Mouse (Mus musculus): ENCODE data around the gene Pramel7.
"Not testable (repeated sequence)": the region's sequence is repeated elsewhere in the genome, so short reads cannot be mapped to it uniquely, and the experiment has no call there.

Gene Pramel7

GRCm38 (mm10) chr2:87496993-87497392 is at the start of gene Pramel7:
Pramel7 (minus strand) TSS chr2:87497093.
- not testable (repeated sequence) for DNase-seq (ENCODE audit: inconsistent age in 2 of 2, low spot score in 1 of 2)

DNA sequence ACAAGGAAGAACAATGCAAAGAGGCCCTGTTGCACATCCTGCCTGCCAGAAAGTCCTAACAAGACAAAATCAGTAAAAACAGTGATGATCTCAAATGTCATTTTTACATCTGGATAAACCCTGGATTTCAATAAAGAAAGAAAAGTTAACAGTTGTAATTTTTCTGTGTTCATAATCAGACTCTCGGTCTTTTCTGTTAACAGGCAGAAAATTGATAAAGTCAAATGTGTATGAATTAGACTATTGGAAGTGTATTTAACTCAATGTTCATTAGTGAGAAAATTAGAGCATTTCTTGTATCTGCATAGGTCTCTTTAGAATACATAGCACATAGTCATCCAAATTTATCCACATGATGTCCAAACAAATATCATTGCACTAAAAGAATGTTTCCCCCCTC is 48.5 kb upstream of the Pramel7 start, which contains the start of gene Olfr1128:
TSS of gene Olfr1128 (minus strand) at position 101 of the 400 bp plus-strand sequence.
- no peak for DNase-seq (ENCODE audit: inconsistent age in 2 of 2, low spot score in 1 of 2)

DNA sequence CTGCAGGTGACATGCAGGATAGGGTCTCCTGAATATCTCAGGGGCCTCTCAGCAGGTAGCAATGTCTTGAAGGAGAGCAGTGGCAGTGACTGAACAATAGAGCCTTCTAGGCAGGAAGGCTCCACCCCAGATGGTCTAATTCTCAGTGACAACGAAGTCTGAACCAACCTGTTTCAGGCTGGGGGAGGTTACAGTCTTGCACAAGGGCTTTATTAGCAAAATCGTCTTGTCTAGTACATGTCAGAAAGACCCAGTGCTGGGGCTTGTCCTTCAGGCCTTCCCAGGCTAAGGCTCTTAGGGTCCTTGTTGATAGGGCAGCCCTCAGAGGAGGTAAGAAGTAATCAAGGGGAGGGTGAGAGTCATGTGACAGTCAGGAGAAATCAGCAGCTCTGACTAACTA is 37.9 kb upstream of the Pramel7 start:
- no peak for DNase-seq (ENCODE audit: inconsistent age in 2 of 2, low spot score in 1 of 2)

GRCm38 (mm10) chr2:87531496-87531895 is 34.6 kb upstream of the Pramel7 start, which contains the start of gene Olfr153:
Olfr153 (plus strand) TSS chr2:87531796.
- no peak for DNase-seq (ENCODE audit: inconsistent age in 2 of 2, low spot score in 1 of 2)

DNA sequence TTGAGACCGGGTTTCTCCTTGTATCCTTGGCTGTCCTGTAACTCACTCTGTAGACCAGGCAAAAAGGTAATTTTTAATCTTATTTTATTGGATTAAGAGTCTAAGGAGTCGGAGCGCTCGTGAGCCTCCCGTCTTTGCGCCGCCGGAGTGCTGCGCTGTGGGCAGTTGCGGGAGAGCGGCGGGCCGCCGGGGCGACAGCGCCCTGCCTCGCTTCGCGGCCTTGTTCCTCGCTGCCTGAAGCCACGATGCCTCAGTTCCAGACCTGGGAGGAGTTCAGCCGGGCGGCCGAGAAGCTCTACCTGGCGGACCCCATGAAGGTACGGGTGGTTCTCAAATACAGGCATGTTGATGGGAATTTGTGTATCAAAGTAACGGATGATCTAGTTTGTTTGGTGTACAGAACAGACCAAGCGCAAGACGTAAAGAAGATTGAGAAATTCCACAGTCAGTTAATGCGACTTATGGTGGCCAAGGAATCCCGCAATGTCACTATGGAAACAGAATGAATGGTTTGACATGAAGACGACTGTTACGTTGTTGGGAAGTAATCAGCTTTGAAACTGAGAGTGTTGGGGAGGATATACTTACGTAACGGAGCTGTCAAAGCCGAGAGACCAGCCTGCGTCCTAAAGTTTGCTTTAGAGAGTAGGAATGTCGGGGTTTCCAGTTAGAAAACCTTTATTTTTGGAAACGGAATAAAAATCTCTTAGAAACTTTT is 29.2 kb upstream of the Pramel7 start:
- not testable (repeated sequence) for DNase-seq (ENCODE audit: inconsistent age in 2 of 2, low spot score in 1 of 2)

- no peak for DNase-seq (ENCODE audit: inconsistent age in 2 of 2, low spot score in 1 of 2)
Measured at GRCm38 (mm10) chr2:87520651-87521050, 23.8 kb upstream of the Pramel7 start.

GRCm38 (mm10) chr2:87516581-87516980 is 19.7 kb upstream of the Pramel7 start:
- no peak for DNase-seq (ENCODE audit: inconsistent age in 2 of 2, low spot score in 1 of 2)

DNA sequence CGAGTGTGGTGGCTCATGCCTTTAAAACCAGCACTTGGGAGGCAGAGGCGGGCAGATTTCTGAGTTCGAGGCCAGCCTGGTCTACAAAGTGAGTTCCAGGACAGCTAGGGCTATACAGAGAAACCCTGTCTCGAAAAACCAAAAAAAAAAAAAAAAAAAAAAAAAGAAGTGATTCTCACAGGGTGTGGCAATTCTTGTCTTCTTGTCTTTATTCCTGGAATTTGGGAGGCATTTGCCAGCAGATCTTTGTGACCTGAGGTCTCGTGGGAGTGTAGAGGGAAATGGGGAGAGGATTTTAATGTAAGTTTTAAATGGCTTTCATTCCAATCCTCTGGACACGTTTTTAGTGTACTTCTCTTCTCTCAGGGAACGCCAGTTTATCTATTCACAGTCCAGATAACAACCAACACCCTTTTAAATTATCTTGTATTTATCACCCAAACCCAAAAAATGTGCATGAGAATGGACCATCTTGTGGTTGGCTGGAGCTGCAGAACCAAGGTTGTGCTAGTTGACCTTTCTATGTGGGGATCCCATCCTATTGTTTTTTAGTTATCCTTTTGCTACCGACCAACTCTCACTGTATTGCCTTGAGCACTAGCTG is 18.7 kb upstream of the Pramel7 start:
- DNase-seq (ENCODE audit: inconsistent age in 2 of 2, low spot score in 1 of 2), result no peak

GRCm38 (mm10) chr2:87515046-87515445 is 18.2 kb upstream of the Pramel7 start:
- no peak for DNase-seq (ENCODE audit: inconsistent age in 2 of 2, low spot score in 1 of 2)

DNA sequence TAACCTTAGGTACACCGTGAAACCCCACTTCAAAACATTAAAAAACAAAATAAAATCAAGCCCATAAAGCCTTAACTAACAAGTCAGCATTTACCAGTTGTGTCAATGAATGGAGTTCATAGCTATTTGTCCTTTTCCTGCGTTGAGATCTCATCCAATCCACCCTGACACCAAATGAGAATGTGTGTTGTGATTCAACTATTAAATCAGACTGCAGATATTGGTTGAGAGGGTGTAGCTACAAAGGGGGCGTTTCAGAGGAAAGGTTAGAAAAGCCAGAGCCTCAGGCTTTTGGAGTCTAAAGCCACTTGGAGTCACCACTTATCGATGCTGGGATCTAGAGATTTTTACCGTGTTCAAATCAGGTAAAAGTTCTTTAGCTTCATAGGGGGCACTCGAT is 9.4 kb upstream of the Pramel7 start, which contains the start of gene Pramel6:
TSS of gene Pramel6 (plus strand) at position 301 of the 400 bp plus-strand sequence.
- DNase-seq (ENCODE audit: inconsistent age in 2 of 2, low spot score in 1 of 2), result no peak

DNA sequence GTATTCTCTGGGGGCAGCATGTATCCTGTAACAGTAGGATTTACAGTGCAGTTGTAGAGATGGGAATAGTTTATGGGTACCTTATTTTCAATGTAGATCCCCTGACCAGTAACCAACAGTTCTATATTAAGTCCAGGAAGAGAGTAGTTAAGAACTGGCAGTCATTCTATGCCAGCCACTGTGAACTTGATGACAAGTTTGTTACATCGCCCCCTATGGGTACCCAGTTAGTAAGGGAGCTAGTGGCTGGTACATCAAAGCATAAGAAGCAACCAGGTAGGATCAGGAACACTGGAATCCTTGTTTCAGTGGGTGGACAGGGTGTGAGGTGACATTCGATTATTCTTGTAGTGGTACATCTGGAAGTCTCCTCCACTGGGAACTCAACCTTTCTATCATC is 14.6 kb downstream of the Pramel7 start:
- DNase-seq (ENCODE audit: inconsistent age in 2 of 2, low spot score in 1 of 2), result no peak

DNA sequence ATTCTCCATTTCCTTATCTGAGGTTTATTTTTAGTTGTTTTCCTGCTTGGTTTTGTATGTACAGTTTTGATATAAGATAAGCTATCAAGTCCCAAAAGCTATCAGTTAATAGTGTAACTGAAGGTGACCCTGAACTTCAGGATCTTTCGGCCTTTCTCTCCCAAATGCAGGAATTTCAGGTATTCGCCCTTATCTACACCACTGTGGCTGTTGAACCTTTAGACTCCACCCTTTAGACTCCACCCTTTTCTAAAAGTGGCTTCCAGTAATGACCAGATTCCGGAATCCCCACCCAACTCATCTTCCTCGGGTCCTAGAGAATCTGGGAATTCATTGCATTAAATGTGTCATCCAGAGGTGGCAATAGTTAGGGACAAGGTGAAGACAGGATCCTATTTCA is 15.7 kb downstream of the Pramel7 start:
- no peak for DNase-seq (ENCODE audit: inconsistent age in 2 of 2, low spot score in 1 of 2)

DNA sequence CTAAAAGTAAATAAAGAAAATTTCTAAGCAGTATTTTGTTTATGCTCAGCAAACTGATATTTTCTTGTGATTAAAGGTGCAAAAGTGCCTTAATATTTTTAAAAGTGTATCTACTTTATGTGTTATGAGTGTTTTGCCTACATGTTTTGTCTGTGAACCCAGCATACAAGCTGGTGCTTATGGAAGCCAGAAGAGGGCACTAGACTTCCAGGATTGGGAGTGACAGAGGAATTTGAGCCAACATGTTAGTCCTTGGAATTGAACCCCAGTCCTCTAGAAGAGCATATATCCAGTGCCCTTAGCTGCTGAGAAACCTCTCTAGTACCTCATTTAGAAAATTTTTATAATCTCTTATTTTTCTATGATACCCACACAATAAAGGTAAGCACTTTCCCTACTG is 16.7 kb downstream of the Pramel7 start:
- no peak for DNase-seq (ENCODE audit: inconsistent age in 2 of 2, low spot score in 1 of 2)

- no peak for DNase-seq (ENCODE audit: inconsistent age in 2 of 2, low spot score in 1 of 2)
Measured at GRCm38 (mm10) chr2:87461769-87462168, 35.1 kb downstream of the Pramel7 start.

DNA sequence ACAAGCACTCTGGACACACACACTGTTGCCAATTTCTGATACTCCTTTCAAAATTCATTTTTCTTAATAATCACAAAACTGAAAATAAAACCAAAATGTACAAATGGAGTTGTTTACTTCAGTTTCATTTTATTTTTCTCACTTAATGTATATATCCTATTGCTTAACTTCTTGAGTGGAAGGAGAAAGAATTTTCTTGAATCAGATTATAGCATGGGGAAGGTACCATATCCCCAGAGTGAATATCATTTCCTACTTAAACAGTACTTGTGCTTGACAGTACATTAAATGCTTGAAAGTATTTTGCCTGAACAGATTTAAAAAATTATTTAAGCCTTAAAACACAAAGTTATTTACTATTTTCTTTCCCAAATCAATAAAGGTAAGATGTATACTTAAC is 43.2 kb downstream of the Pramel7 start, which contains the start of gene Olfr1126:
TSS of gene Olfr1126 (plus strand) at position 301 of the 400 bp plus-strand sequence.
- DNase-seq (ENCODE audit: inconsistent age in 2 of 2, low spot score in 1 of 2), result no peak
